Mouse (Mus musculus) T-helper 1 cell (primary cell): ENCODE data around the gene Rpl14.

Experiments used
- in situ Hi-C: fragments of 300-600 bp; cut with MboI, MseI; formaldehyde crosslinking; loops from one replicate; pipeline ENCODE4 v1.15.1; 2025; ENCODE audit warnings: high pct_unique_total_duplicates

Gene Rpl14

GRCm38 (mm10) chr9:120571593-120572385, 545 bp downstream of the Rpl14 start:
- in situ Hi-C loops: no loop called here

- in situ Hi-C loops: no loop called here
These were observed 4.8 kb downstream of the Rpl14 start for GRCm38 (mm10) chr9:120575748-120576661.

- in situ Hi-C loops: no loop called here
These were observed 5.4 kb downstream of the Rpl14 start for GRCm38 (mm10) chr9:120576662-120577013.

- in situ Hi-C loops: no loop called here
These were observed 5.9 kb downstream of the Rpl14 start for GRCm38 (mm10) chr9:120577133-120577651.

- in situ Hi-C loops: no loop called here
These were observed 6.6 kb downstream of the Rpl14 start for GRCm38 (mm10) chr9:120577706-120578405.

- in situ Hi-C loops: no loop called here
These were observed 7.5 kb downstream of the Rpl14 start for GRCm38 (mm10) chr9:120578701-120579100.

GRCm38 (mm10) chr9:120579808-120580207, 8.6 kb downstream of the Rpl14 start:
- in situ Hi-C loops: no loop called here

GRCm38 (mm10) chr9:120581941-120582618, 10.8 kb downstream of the Rpl14 start:
- in situ Hi-C loops: no loop called here

GRCm38 (mm10) chr9:120582619-120583308, 11.5 kb downstream of the Rpl14 start:
- in situ Hi-C loops: no loop called here

- in situ Hi-C loops: no loop called here
These were observed 12.1 kb downstream of the Rpl14 start for GRCm38 (mm10) chr9:120583314-120583713.

- in situ Hi-C loops: no loop called here
These were observed 15.3 kb downstream of the Rpl14 start for GRCm38 (mm10) chr9:120586546-120586945.

- in situ Hi-C loops: loop anchor here (5.0 to 10.0 kb wide), 2 partner anchors 89 to 167 kb away; no protein-coding TSS in a partner anchor
These were observed 20.2 kb downstream of the Rpl14 start for GRCm38 (mm10) chr9:120591490-120591889.

- in situ Hi-C loops: loop anchor here (5.0 to 10.0 kb wide), 2 partner anchors 91 to 169 kb away; no protein-coding TSS in a partner anchor
These were observed 22.3 kb downstream of the Rpl14 start for GRCm38 (mm10) chr9:120593383-120594101.

- in situ Hi-C loops: loop anchor here (5.0 to 10.0 kb wide), 2 partner anchors 93 to 170 kb away; no protein-coding TSS in a partner anchor
These were observed 23.6 kb downstream of the Rpl14 start for GRCm38 (mm10) chr9:120594839-120595238.

- in situ Hi-C loops: loop anchor here (10.0 kb wide), 1 partner anchor 171 kb away; no protein-coding TSS in a partner anchor
These were observed 24.1 kb downstream of the Rpl14 start for GRCm38 (mm10) chr9:120595306-120595705.

GRCm38 (mm10) chr9:120601488-120602171, 30.4 kb downstream of the Rpl14 start:
- in situ Hi-C loops: no loop called here

- in situ Hi-C loops: no loop called here
These were observed 31.1 kb downstream of the Rpl14 start for GRCm38 (mm10) chr9:120602172-120602838.

GRCm38 (mm10) chr9:120602839-120603511, 31.7 kb downstream of the Rpl14 start:
- in situ Hi-C loops: no loop called here
